ENCODE assay signal across 10 mouse cellular contexts in the genomic region with DNA sequence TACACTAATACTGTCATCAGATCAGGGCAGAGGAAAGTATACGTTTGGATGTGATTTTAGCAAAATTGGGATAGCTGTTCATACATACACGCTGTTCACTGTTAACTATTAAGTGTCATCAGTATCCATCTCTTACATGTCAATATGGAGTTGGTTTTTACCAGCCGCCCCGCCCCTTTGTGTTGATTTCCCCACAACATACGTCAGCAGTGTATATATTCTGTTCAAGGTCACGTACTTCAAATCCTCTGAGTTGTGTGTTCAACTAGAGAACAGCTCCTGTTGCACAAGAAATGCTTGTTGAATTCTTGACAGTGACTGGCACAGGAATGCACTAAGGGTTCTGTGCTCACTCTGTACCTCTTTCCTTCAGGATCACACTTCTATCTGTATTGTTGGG. TPM values are rescaled to one million over a fixed set of nuclear protein-coding genes. Genes with fewer than 3 reads are reported as not detected.
DNase-seq lines count a peak whose midpoint lies in the region; ATAC-seq and TF ChIP-seq lines count a peak whose summit lies in the region.
"Had no signal": no experiment of that assay in that cellular context is flagged by ENCODE, and none has a peak within 500 bp of the region (broad histone marks: within the 10 kb centered on the region; RNA-seq: fewer than 3 reads in every experiment).

No protein-coding gene starts in this region.

- peaks cover 19% of the 10 kb centered on the region for H3K79me2 ChIP-seq in CH12.LX (replicated peaks; ENCODE audit: control insufficient read depth, extremely low read depth, insufficient read depth, poor library complexity, severe bottlenecking)

- DNase-seq in heart, adult 8-10 months (ENCODE audit: low spot score): no peak
- no peak for DNase-seq in CH12.LX (ENCODE audit: extremely low read depth)
- no peak for DNase-seq in liver, embryonic 14.5 days (ENCODE audit: low read depth in 3 of 3, low spot score in 3 of 3)
- DNase-seq in retina, embryonic 14.5 days (ENCODE audit: low spot score): no peak
- DNase-seq in right cerebral cortex, postnatal 14 days: no peak
- no peak for DNase-seq in adrenal gland, adult 8-10 months
- DNase-seq: cerebellum, postnatal 25 days; gastrocnemius, postnatal 10 days had no signal

- in situ Hi-C loops in CH12.LX (cut with MboI; ENCODE audit: low pct_ligation_motif_present, low pct_unique_long_range_greater_than_20kb, low sequenced_read_pairs): loop anchor here (10.0 kb wide), 1 partner anchor 310 kb away; no protein-coding TSS in a partner anchor

- H3K4me3 ChIP-seq in heart, embryonic 15.5 days: peak overlapping the region; percentile 89; the same call in 1 of the 2 replicates
- peak overlapping the region in 2 of 3 experiments; percentile 68 to 71 for H3K4me3 ChIP-seq in CH12.LX (replicated peaks in 1 of 3; ENCODE audit: low read depth in 2 of 3, low read length in 2 of 3, poor library complexity in 1 of 3)
- peak overlapping the region; percentile 71; the same call in 1 of the 2 replicates for H3K4me3 ChIP-seq in forebrain, embryonic 16.5 days (replicated peaks; ENCODE audit: low read length)
- no peak overlapping the region for H3K4me3 ChIP-seq in liver, embryonic 14.5 days (ENCODE audit: insufficient read depth in 1 of 2, low read depth in 2 of 2, low read length in 2 of 2)

- peak overlapping the region; percentile 70; the same call in 1 of the 2 replicates for H3K4me2 ChIP-seq in heart, embryonic 15.5 days
- H3K4me2 ChIP-seq in CH12.LX (ENCODE audit: insufficient read depth, low read depth, poor library complexity, severe bottlenecking): peak overlapping the region; percentile 67
- H3K4me2 ChIP-seq in forebrain, embryonic 16.5 days (ENCODE audit: low read length): peak overlapping the region; percentile 70
- peak overlapping the region; percentile 69 for H3K4me2 ChIP-seq in liver, embryonic 14.5 days (ENCODE audit: low read depth)

- H3K9ac ChIP-seq in heart, embryonic 15.5 days: no peak overlapping the region
- peak overlapping the region; percentile 93; the same call in 1 of the 2 replicates for H3K9ac ChIP-seq in CH12.LX (ENCODE audit: insufficient read depth, low read depth)
- H3K9ac ChIP-seq in forebrain, embryonic 16.5 days (replicated peaks; ENCODE audit: low read depth, low read length): no peak overlapping the region
- no peak overlapping the region for H3K9ac ChIP-seq in liver, embryonic 14.5 days (replicated peaks)

- no peaks in the 10 kb centered on the region for H3K36me3 ChIP-seq in heart, embryonic 15.5 days
- no peaks in the 10 kb centered on the region for H3K36me3 ChIP-seq in CH12.LX (replicated peaks in 1 of 2; ENCODE audit: control insufficient read depth in 1 of 2, insufficient read depth in 1 of 2, low read length in 1 of 2)
- H3K36me3 ChIP-seq in forebrain, embryonic 16.5 days (ENCODE audit: control insufficient read depth, insufficient read depth): no peaks in the 10 kb centered on the region
- no peaks in the 10 kb centered on the region for H3K36me3 ChIP-seq in liver, embryonic 14.5 days (replicated peaks; ENCODE audit: control insufficient read depth, insufficient read depth, low read depth)

- no peaks in the 10 kb centered on the region; the same call in 1 of the 2 replicates for H3K27me3 ChIP-seq in heart, embryonic 15.5 days
- no peaks in the 10 kb centered on the region for H3K27me3 ChIP-seq in CH12.LX (replicated peaks)
- no peaks in the 10 kb centered on the region for H3K27me3 ChIP-seq in forebrain, embryonic 16.5 days (replicated peaks; ENCODE audit: control insufficient read depth, insufficient read depth, low read length)
- peaks cover 3% of the 10 kb centered on the region for H3K27me3 ChIP-seq in liver, embryonic 14.5 days (ENCODE audit: control insufficient read depth, insufficient read depth, low read length)

- TF ChIP-seq POLR2A in CH12.LX (IDR thresholded peaks at IDR 0.05; ENCODE audit: low read depth, low read length): no peak

- no peak for TF ChIP-seq CTCF in CH12.LX (conservative IDR thresholded peaks at IDR 0.05 in 1 of 2, IDR thresholded peaks at IDR 0.05 in 1 of 2; ENCODE audit: low read depth in 2 of 2, low read length in 2 of 2)
- TF ChIP-seq CTCF in liver, embryonic 14.5 days (IDR thresholded peaks at IDR 0.05; ENCODE audit: low read depth): no peak

- H3K9me3 ChIP-seq in heart, embryonic 15.5 days (replicated peaks): no peaks in the 10 kb centered on the region
- H3K9me3 ChIP-seq in CH12.LX (replicated peaks; ENCODE audit: low read length): no peaks in the 10 kb centered on the region
- no peaks in the 10 kb centered on the region for H3K9me3 ChIP-seq in forebrain, embryonic 16.5 days (ENCODE audit: control insufficient read depth, low read length)
- no peaks in the 10 kb centered on the region for H3K9me3 ChIP-seq in liver, embryonic 14.5 days (ENCODE audit: control insufficient read depth, low read length)

- peaks cover 5% of the 10 kb centered on the region; the same call in 1 of the 2 replicates for H3K4me1 ChIP-seq in heart, embryonic 15.5 days (replicated peaks)
- H3K4me1 ChIP-seq in CH12.LX (ENCODE audit: control insufficient read depth in 1 of 2, insufficient read depth in 2 of 2): peaks cover 16 to 53% of the 10 kb centered on the region in 2 experiments
- H3K4me1 ChIP-seq in forebrain, embryonic 16.5 days (replicated peaks; ENCODE audit: control insufficient read depth, insufficient read depth, low read length): peaks cover 21% of the 10 kb centered on the region
- peaks cover 8 to 12% of the 10 kb centered on the region in 2 experiments for H3K4me1 ChIP-seq in liver, embryonic 14.5 days (replicated peaks; ENCODE audit: control insufficient read depth in 2 of 2, insufficient read depth in 2 of 2, low read length in 1 of 2)

- no peak for TF ChIP-seq RAD21 in CH12.LX (IDR thresholded peaks at IDR 0.05; ENCODE audit: low read depth, low read length)

- WGBS in heart, embryonic 15.5 days: 83% methylated on average over 6 of the region's 6 CpGs
- WGBS in forebrain, embryonic 16.5 days: 86% methylated on average over 6 of the region's 6 CpGs
- 81% methylated on average over 6 of the region's 6 CpGs for WGBS in liver, embryonic 14.5 days (ENCODE audit: insufficient replicate concordance)

- TF ChIP-seq EP300 in CH12.LX (IDR thresholded peaks at IDR 0.05; ENCODE audit: low read length): no peak
- no peak for TF ChIP-seq EP300 in liver, embryonic 14.5 days (IDR thresholded peaks at IDR 0.05; ENCODE audit: low read depth)

- dilution Hi-C loops in CH12.LX (cut with MboI; ENCODE audit: extremely low pct_ligation_motif_present, extremely low pct_unique_long_range_greater_than_20kb, low sequenced_read_pairs): no loop called here

- no peak for ATAC-seq in heart, embryonic 15.5 days (replicated peaks; ENCODE audit: insufficient number of reproducible peaks, insufficient read depth, low FRiP score, low read depth)
- ATAC-seq in forebrain, embryonic 16.5 days: no peak
- no peak for ATAC-seq in liver, embryonic 14.5 days (ENCODE audit: insufficient read depth)

- H3K27ac ChIP-seq in heart, embryonic 15.5 days: no peak overlapping the region
- no peak overlapping the region for H3K27ac ChIP-seq in CH12.LX (ENCODE audit: insufficient read depth, low read depth)
- no peak overlapping the region for H3K27ac ChIP-seq in forebrain, embryonic 16.5 days (ENCODE audit: low read length)
- H3K27ac ChIP-seq in liver, embryonic 14.5 days: no peak overlapping the region

TF ChIP-seq in CH12.LX, 34 proteins besides CTCF, POLR2A, EP300 and RAD21:
- TF ChIP-seq SIN3A (IDR thresholded peaks at IDR 0.05; ENCODE audit: low read length) (no peak), E2F4 (IDR thresholded peaks at IDR 0.05; ENCODE audit: insufficient replicate concordance, low read depth, low read length) (no peak), ZKSCAN1 (IDR thresholded peaks at IDR 0.05; ENCODE audit: borderline replicate concordance, low read depth, low read length) (no peak), MEF2A (IDR thresholded peaks at IDR 0.05; ENCODE audit: borderline replicate concordance, low read depth, low read length) (no peak), CHD2 (IDR thresholded peaks at IDR 0.05; ENCODE audit: low read length) (no peak), TBP (conservative IDR thresholded peaks at IDR 0.05; ENCODE audit: low read depth, low read length) (no peak), RCOR1 (conservative IDR thresholded peaks at IDR 0.05; ENCODE audit: low read depth, low read length) (no peak), PAX5 (IDR thresholded peaks at IDR 0.05; ENCODE audit: low read length) (no peak), JUN (IDR thresholded peaks at IDR 0.05; ENCODE audit: insufficient read depth, low read depth, low read length) (no peak), MAZ (IDR thresholded peaks at IDR 0.05; ENCODE audit: low read depth, low read length) (no peak), ELF1 (IDR thresholded peaks at IDR 0.05; ENCODE audit: low read depth, low read length) (no peak), MXI1 (IDR thresholded peaks at IDR 0.05; ENCODE audit: low read depth, low read length) (no peak), POLR2AphosphoS2 (IDR thresholded peaks at IDR 0.05; ENCODE audit: low read depth, low read length) (no peak), GABPA (IDR thresholded peaks at IDR 0.05; ENCODE audit: insufficient replicate concordance, low read depth, low read length) (no peak), JUND (conservative IDR thresholded peaks at IDR 0.05; ENCODE audit: low read depth, low read length) (no peak), MAFK (IDR thresholded peaks at IDR 0.05; ENCODE audit: insufficient replicate concordance, low read length) (no peak), HCFC1 (IDR thresholded peaks at IDR 0.05; ENCODE audit: low read depth, low read length) (no peak)

RNA-seq across cellular contexts. Expression of a gene that starts 8.2 kb away (rescaled TPM):
- polyA plus RNA-seq in heart, embryonic 15.5 days (2015; fragmentation: Nextera tagmentation; extraction: Ambion mirVana): 14.7 and 18.1 TPM in 2 replicates
- 1 to 10 TPM; 7.6 to 8.3 (median 8.1) TPM for total RNA-seq in heart, adult 8-10 months (2022)
- 8.9 and 9.2 TPM in 2 replicates for total RNA-seq in CH12.LX (2012; rRNA removed)
- 7.2 and 9.7 TPM in 2 replicates for total RNA-seq in CH12.LX (2014; rRNA removed)
- polyA plus RNA-seq in CH12.LX (2012; ENCODE audit: insufficient read length, low read depth): 10.4 and 11.4 TPM in 2 replicates
- 83.5 and 89.7 TPM in 2 replicates for polyA plus RNA-seq in forebrain, embryonic 16.5 days (2015; fragmentation: Nextera tagmentation; extraction: Ambion mirVana)
- polyA plus RNA-seq in liver, embryonic 14.5 days (2012; rRNA removed): 4.2 and 5.7 TPM in 2 replicates
- 5.0 and 7.8 TPM in 2 replicates for polyA plus RNA-seq in liver, embryonic 14.5 days (2014; fragmentation: Nextera tagmentation; extraction: Ambion mirVana)
- total RNA-seq in adrenal gland, adult 8-10 months (2022): 10 to 100 TPM; 20.7 to 34.0 (median 22.7) TPM

Comparison
In these comparisons a context has a peak if more than half of its experiments do, and no peak if none do; other contexts are left out.
1. H3K4me3 ChIP-seq: peak in heart, embryonic 15.5 days (single experiment), CH12.LX (2 of 3) and forebrain, embryonic 16.5 days (single experiment); none in liver, embryonic 14.5 days (0 of 2).
2. Peak in every context shown above with its lines, with median percentiles within 50 percentile points of each other: H3K4me2 ChIP-seq.